Mouse (Mus musculus): ENCODE measurements at regions not wholly inside any gene's neighbourhood (a gene's known extent, or its start where the extent isn't known, plus 50 kb on each side); places are given as distances from the start of the nearest gene placed in this dataset.

GRCm38 (mm10) chr15:36399355-36400012 is 608.1 kb downstream of the Zfp706 start:
- H3K4me3 ChIP-seq (ENCODE audit: low read depth, low read length), result no peak overlapping the region
- TF ChIP-seq EP300 (optimal IDR thresholded peaks at IDR 0.05), result no peak
- H3K27me3 ChIP-seq (ENCODE audit: control insufficient read depth, insufficient read depth, low read length), result no peaks in the 10 kb centered on the region
- H3K4me1 ChIP-seq (replicated peaks; ENCODE audit: control insufficient read depth, insufficient read depth), result no peaks in the 10 kb centered on the region
- DNase-seq (ENCODE audit: low spot score), result no peak
- ATAC-seq (ENCODE audit: low FRiP score, low TSS enrichment), result no peak
- H3K9ac ChIP-seq (ENCODE audit: low read length), result no peak overlapping the region
- no peaks in the 10 kb centered on the region for H3K9me3 ChIP-seq (ENCODE audit: control insufficient read depth, low read length)
- H3K27ac ChIP-seq (replicated peaks), result peak overlapping the region; percentile 14; the same call in 1 of the 2 replicates
- WGBS, result 29% methylated on average over 7 of the region's 7 CpGs
- H3K4me2 ChIP-seq (replicated peaks; ENCODE audit: low read depth), result no peak overlapping the region
- H3K36me3 ChIP-seq (ENCODE audit: control insufficient read depth, insufficient read depth, low read length), result no peaks in the 10 kb centered on the region

GRCm38 (mm10) chr15:36398099-36398982 is 609.2 kb downstream of the Zfp706 start:
- DNase-seq (ENCODE audit: low spot score), result no peak
- 75% methylated on average over 9 of the region's 9 CpGs for WGBS
- no peaks in the 10 kb centered on the region for H3K27me3 ChIP-seq (ENCODE audit: control insufficient read depth, insufficient read depth, low read length)
- H3K36me3 ChIP-seq (ENCODE audit: control insufficient read depth, insufficient read depth, low read length), result no peaks in the 10 kb centered on the region
- H3K4me1 ChIP-seq (replicated peaks; ENCODE audit: control insufficient read depth, insufficient read depth), result no peaks in the 10 kb centered on the region
- H3K4me2 ChIP-seq (replicated peaks; ENCODE audit: low read depth), result no peak overlapping the region
- H3K27ac ChIP-seq (replicated peaks), result no peak overlapping the region
- H3K4me3 ChIP-seq (ENCODE audit: low read depth, low read length), result no peak overlapping the region
- TF ChIP-seq CTCF (IDR thresholded peaks at IDR 0.05; ENCODE audit: low read depth), result no peak
- TF ChIP-seq EP300 (optimal IDR thresholded peaks at IDR 0.05), result no peak
- H3K9ac ChIP-seq (ENCODE audit: low read length), result no peak overlapping the region
- no peaks in the 10 kb centered on the region for H3K9me3 ChIP-seq (ENCODE audit: control insufficient read depth, low read length)
- no peak for ATAC-seq (ENCODE audit: low FRiP score, low TSS enrichment)

GRCm38 (mm10) chr15:36396791-36397190 is 610.8 kb downstream of the Zfp706 start:
- Histone ChIP-seq H3K36me3 (ENCODE audit: control insufficient read depth, insufficient read depth, low read length) (no peaks in the 10 kb centered on the region), H3K9me3 (ENCODE audit: control insufficient read depth, low read length) (no peaks in the 10 kb centered on the region), H3K27ac (replicated peaks) (no peak overlapping the region), H3K9ac (ENCODE audit: low read length) (no peak overlapping the region), H3K4me3 (ENCODE audit: low read depth, low read length) (no peak overlapping the region), H3K27me3 (ENCODE audit: control insufficient read depth, insufficient read depth, low read length) (no peaks in the 10 kb centered on the region), H3K4me2 (replicated peaks; ENCODE audit: low read depth) (no peak overlapping the region), H3K4me1 (replicated peaks; ENCODE audit: control insufficient read depth, insufficient read depth) (no peaks in the 10 kb centered on the region)
- 85% methylated on average over 6 of the region's 6 CpGs for WGBS
- TF ChIP-seq CTCF (IDR thresholded peaks at IDR 0.05; ENCODE audit: low read depth) (no peak), EP300 (optimal IDR thresholded peaks at IDR 0.05) (no peak)
- ATAC-seq (ENCODE audit: low FRiP score, low TSS enrichment), result no peak
- DNase-seq (ENCODE audit: low spot score), result no peak

- H3K9ac ChIP-seq (ENCODE audit: low read length), result no peak overlapping the region
- ATAC-seq (ENCODE audit: low FRiP score, low TSS enrichment), result no peak
Measured at GRCm38 (mm10) chr15:36396245-36396644, 611.3 kb downstream of the Zfp706 start.

GRCm38 (mm10) chr15:36395672-36396050 is 611.9 kb downstream of the Zfp706 start:
- no peak overlapping the region for H3K9ac ChIP-seq (ENCODE audit: low read length)
- DNase-seq (ENCODE audit: low spot score) (no peak), ATAC-seq (ENCODE audit: low FRiP score, low TSS enrichment) (no peak)
- H3K27me3 ChIP-seq (ENCODE audit: control insufficient read depth, insufficient read depth, low read length), result no peaks in the 10 kb centered on the region
- no peaks in the 10 kb centered on the region for H3K4me1 ChIP-seq (replicated peaks; ENCODE audit: control insufficient read depth, insufficient read depth)
- H3K4me3 ChIP-seq (ENCODE audit: low read depth, low read length), result no peak overlapping the region
- H3K27ac ChIP-seq (replicated peaks), result no peak overlapping the region
- H3K4me2 ChIP-seq (replicated peaks; ENCODE audit: low read depth), result no peak overlapping the region
- 65% methylated on average over 4 of the region's 4 CpGs for WGBS
- TF ChIP-seq EP300 (optimal IDR thresholded peaks at IDR 0.05) (no peak), CTCF (IDR thresholded peaks at IDR 0.05; ENCODE audit: low read depth) (no peak)
- no peaks in the 10 kb centered on the region for H3K36me3 ChIP-seq (ENCODE audit: control insufficient read depth, insufficient read depth, low read length)
- no peaks in the 10 kb centered on the region for H3K9me3 ChIP-seq (ENCODE audit: control insufficient read depth, low read length)

More at GRCm38 (mm10) chr15:36396245-36396644, 611.3 kb downstream of the Zfp706 start:
- no peak for DNase-seq (ENCODE audit: low spot score)
- no peak overlapping the region for H3K27ac ChIP-seq (replicated peaks)
- H3K4me2 ChIP-seq (replicated peaks; ENCODE audit: low read depth), result no peak overlapping the region
- no peaks in the 10 kb centered on the region for H3K4me1 ChIP-seq (replicated peaks; ENCODE audit: control insufficient read depth, insufficient read depth)
- no peak overlapping the region for H3K4me3 ChIP-seq (ENCODE audit: low read depth, low read length)
- H3K36me3 ChIP-seq (ENCODE audit: control insufficient read depth, insufficient read depth, low read length), result no peaks in the 10 kb centered on the region
- 44% methylated on average over 2 of the region's 2 CpGs for WGBS
- no peaks in the 10 kb centered on the region for H3K27me3 ChIP-seq (ENCODE audit: control insufficient read depth, insufficient read depth, low read length)
- H3K9me3 ChIP-seq (ENCODE audit: control insufficient read depth, low read length), result no peaks in the 10 kb centered on the region
- TF ChIP-seq CTCF (IDR thresholded peaks at IDR 0.05; ENCODE audit: low read depth), result no peak
- TF ChIP-seq EP300 (optimal IDR thresholded peaks at IDR 0.05), result no peak
